Mouse (Mus musculus) layer of hippocampus, postnatal 10 days (tissue): ENCODE results near the gene Cyb5b. TPM values are rescaled to one million over a fixed set of nuclear protein-coding genes. Genes with fewer than 3 reads are reported as not detected.
"Not testable (repeated sequence)": the region's sequence is repeated elsewhere in the genome, so short reads cannot be mapped to it uniquely, and the experiment has no call there.

Source experiments
- DNase-seq, 2 experiments: peaks; one replicate each; pipeline ENCODE4 v3.0.0; 2021; ENCODE audit warnings: low spot score in 2 of 2
- long read RNA-seq: library from polyadenylated mRNA; stranded (forward); transcript quantifications from one replicate; pipeline ENCODE4 v2.0.0, GENCODE M21; 2023
- total RNA-seq, 2 experiments: library from RNA; stranded (reverse); gene quantifications; 2 replicates each; pipeline ENCODE4 v1.2.3; 2021

Cyb5b gene
- 100 to 1,000 TPM in 1 of 2 experiments, 10 to 100 TPM in 1; 97.0 to 102 TPM for total RNA-seq
- long read RNA-seq, full-length matches to known transcripts, result 72 of 95 reads
- long read RNA-seq, partial matches to known transcripts, result 0 of 95 reads
- long read RNA-seq, other reads (novel, unspliced or antisense), result 23 of 95 reads

DNA sequence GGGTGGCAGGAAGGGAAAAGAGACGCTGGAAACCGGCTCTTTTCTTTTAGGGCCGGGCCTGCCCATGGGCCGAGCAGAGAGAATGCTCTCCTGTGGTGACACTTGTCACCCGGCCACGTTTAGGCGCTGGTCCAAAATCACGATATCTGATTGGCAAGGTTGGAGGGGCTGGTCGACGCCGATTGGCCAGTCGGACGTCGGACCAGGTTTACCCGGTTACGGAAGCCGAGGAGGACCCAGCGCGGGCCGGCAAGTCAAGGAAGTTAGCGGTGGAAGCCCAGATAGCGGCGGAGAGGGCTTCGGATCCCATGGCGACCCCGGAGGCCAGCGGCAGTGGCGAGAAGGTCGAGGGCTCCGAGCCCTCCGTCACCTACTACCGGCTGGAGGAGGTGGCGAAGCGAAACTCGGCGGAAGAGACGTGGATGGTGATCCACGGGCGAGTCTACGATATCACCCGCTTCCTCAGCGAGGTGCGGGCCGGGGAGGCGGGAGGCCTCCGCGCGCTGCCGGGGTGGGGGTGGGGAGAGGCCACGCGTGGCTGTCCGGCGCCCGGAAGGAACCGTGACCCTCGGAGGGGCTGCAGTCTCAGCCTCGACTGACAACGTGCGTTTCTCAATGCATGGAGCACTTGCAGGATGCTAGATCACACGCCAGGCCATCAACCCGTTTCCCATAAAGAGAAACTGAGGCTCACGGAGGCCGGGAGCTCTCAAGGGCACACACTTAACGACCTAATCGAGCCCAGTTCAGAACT is at the start of gene Cyb5b:
Gene Cyb5b (plus strand): TSS at position 237 of the 754 bp plus-strand sequence.
- DNase-seq, result peak; percentile 93 to 94

DNA sequence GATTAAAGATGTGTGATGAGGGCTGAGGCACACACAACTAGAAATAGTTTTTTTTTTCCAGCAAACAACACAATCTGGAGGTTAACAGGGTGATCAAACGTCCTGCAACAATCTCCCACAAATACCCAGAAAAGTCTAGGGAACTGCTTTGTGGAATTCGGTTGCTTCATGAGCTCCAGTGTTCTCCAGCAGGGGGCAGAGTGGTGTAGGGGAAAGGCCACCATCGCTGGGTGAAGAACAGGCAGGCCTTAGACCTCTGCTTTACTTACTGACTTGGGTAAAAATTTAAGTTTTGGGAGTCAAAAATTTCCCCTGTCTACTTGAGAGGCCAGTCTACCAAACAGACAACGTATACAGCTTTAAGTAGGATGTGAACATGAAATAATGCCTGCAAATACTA is 45.9 kb upstream of the Cyb5b start:
- DNase-seq, result peak; percentile 79 to 85

DNA sequence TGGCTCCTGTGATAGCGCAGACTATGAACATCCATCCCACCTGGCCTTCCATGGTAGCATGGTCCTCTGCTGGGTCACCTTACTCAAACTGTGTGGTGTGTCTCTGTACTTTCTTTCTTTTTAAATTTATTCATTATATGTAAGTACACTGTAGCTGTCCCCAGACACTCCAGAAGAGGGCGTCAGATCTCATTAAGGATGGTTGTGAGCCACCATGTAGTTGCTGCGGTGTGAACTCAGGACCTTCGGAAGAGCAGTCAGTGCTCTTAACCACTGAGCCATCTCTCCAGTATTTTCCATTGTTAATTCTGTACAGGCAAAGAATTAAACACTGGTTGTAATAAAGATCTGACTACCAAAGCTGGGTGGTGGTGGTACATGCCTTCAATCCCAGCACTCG is 42.4 kb upstream of the Cyb5b start:
- not testable (repeated sequence) for DNase-seq

DNA sequence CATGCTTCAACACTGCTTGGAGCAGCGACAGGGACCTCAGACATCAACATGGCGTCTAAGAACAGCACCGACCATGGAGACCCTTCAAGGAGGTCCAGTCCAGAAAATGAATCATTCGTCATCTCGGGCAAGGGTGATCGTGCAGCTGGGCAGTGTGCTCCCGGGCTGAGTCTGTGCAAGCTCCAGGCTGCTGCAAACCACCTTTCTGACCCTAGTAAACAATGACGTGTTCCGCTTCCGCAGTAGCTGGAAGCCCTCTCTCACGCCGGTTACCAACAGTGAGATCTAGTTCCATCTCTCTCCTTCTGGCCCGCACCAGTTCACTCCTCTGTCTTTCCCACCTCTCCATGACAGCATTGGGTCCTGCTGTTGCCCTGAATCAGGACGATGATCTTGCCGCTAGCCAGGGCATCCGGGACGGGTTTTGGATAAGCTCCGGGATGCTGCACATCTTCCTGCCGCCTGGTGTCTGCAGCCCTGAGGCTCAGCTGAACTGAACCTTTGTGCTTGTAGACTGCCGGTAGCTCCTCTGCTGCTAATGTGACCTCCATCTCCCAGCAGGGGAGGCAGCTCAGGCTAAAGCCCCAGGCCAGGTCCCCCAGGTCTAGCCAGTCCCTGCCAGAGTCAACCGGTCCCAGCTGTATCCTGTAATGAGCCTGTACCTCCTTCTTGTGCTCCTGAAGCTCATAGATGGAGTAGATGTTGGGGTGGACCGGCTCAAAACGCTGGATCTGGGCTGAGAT is 41.3 kb upstream of the Cyb5b start:
- no peak for DNase-seq

DNA sequence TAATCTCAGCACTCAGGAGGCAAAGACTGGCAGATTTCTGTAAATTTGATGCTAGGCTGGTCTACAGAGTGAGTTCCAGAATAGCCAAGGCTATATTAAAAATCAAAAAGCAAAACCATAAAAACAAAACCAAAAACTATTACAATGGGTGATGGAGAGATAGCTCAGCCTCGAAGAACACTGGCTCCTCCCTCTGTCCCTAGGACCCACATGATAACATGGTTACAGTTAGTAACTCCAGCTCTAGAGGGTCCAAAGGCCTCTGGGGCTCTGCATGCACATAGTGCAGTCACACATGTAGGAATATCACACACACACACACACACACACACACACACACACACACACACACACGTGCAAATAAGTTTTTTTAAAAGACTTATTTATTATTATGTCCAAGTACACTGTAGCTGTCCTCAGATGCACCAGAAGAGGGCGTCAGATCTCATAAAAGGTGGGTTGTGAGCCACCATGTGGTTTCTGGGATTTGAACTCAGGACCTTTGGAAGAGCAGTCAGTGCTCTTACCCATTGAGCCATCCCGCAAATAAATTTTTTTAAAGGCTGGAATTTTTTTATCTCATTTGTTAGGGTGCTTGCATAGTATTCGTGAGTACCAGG is 40.5 kb upstream of the Cyb5b start:
- no peak for DNase-seq

DNA sequence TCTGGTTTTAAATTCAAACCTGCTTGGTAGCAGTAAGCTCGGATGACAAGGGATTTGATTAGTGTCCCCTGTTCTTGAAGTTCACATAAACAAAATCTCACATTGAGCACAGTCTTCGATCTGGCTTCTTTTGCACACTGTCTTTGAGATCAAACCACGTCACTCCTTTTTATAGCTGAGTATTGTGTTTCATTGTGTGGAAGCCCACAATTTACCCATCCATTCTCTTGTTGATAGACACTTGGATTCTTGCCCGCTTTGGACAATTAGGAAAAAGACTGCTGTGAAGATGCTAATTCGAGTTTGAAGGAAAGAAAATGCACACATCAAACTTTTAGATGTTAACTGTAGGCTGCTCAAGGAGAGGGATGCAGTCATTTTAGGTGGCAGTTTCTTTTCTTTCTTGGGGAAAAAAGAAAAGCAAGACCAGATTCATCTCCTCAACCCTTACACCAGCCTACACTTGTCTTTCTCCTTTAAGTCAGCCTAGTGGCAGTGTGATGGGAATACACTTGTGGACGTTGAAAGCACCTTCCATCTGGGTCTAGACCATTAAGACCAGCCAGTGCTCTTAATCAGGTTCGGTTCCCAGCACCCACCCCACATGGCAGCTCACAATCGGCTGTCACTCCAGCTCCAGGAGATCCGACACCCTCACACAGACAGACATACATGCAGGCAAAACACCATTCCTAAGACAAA is 39.7 kb upstream of the Cyb5b start:
- DNase-seq, result no peak

DNA sequence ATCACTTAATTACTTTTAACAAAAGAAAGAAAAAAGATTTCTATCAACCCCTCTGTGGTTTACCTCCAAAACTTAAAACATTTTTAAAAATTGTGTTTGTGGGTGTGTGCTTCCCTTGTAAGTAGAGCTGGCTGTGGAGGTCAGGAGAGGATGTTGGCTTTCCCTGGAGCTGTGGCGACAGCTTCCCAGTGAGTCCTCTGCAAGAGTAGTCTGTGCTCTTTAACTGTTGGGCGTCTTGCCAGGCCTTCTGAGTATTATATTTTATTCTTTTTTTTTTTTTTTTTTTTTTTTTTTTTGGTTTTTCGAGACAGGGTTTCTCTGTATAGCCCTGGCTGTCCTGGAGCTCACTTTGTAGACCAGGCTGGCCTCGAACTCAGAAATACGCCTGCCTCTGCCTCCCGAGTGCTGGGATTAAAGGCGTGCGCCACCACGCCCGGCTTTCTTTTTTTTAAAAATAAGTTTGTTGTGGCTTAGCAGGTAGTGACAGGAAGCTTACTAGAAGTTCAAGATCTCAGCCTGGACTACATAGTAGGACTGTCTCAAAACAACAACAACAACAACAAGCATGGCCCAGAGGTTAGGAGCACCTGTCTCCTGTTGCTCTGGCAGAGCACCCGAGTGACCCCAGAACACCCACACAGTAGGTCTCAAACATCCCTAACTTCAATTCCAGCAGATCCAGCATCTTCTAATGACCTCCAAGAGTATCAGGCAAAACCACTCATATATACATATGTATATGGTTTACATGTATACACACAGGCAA is 38.9 kb upstream of the Cyb5b start:
- DNase-seq, result no peak

DNA sequence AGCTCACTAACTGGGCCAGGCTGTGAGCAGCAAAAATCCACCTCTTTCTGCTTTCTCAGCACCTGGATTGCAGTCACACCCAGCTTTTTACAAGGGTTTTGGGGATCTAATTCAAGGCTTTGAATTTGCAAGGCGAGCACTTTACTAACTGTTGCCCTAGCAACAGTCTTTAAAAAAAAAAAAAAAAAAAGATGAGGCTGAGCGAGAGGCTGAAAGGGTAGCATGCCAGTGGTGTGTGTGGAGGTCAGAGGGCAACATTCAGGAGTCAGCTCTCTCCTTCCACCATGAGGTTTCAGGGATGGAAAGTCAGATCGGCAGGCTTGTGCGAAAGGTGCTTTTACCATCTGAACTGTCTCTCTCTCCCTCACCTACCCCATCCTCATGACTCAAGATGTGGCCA is 37.2 kb upstream of the Cyb5b start:
- DNase-seq, result no peak

DNA sequence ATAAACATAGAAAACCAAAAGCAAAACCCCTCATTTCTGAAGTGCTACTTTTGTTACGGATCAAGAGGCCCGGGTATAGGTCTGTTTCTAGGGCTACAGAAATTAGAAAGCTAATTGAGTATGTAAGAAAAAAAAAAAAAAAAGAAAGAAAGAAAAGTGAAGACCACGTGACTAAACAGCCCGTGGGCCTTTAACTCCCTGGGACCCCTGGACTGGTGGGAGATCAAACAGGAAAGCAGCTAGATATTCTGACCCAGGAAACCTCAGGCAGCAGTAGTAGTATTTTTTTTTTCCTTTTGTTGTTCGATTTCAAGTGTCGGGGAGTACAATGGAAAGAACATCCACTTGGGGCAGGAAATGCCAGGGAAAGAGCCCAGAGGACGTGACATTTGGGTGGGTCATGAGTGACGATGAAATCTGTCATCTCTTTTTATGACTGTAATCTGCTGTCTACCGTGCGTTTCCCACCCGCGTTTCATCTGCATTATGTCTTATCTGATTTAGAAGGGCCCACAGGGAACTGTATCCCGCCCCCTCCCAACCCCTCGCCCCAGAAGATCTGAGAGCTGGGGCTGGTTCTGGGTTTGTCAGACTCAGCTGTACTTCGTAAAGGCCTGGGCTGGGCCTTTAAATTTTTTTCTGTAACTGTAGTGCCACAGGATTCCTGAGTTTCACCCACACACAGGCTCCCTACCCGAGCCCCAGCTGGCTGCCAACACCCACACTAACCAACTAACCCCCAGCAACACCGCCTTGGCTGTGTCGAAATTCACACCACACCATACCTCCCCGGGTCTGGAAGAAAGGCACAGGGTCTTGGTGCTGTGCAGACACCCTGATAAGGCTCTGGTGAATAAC is 36.1 kb upstream of the Cyb5b start:
- no peak for DNase-seq

DNA sequence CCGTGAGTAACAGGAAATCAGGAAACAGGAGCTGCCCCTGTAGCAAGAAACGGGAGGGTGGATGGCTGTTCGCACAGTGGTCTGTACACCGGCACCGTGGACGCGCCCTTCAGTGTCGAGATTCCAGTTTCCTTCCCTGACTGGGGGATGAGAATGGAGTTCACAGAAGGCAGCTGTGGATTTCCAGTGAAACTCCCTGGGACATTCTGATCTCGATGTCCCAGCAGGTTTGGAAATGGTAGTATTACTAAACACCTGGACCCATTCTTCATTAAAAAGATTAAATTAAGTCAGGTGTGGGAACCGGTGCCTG is 35.5 kb upstream of the Cyb5b start:
- DNase-seq, result no peak

DNA sequence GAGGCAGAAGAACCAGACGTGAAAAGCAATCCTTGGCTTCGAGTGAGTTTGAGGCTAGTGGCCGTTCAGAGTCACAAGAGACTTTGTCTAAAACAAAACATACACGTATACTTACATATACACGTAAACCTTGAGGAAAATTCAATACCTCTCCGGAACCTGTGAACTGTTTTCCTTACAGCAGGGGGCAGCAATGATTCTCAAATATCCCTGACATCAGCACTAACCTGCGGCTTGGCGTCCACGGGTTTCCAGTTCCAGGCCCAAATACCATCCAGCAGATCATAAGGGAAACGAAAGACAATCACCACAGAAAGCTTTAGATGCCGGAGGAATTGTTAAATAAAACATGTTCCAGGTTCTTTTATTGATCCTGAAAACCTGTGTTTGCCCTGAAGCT is 34.4 kb upstream of the Cyb5b start:
- DNase-seq, result peak; percentile 80 to 85

DNA sequence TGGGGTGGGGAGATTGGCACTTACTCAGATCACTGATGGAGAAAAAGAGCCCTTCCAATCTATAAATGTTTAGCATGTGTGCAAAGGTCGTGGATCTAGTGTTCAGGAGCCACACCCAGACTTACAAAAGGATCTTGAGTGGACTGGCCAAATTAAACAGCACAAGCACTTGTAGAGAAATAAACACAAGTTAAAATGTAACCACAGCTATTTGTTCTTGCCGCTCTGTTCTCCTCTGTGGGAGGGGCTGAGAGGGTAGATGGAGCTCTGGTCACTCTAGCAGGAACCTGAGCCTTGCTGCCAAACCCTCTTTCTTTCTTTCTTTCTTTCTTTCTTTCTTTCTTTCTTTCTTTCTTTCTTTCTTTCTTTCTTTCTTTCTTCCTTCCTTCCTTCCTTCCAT is 33.4 kb upstream of the Cyb5b start:
- no peak for DNase-seq

DNA sequence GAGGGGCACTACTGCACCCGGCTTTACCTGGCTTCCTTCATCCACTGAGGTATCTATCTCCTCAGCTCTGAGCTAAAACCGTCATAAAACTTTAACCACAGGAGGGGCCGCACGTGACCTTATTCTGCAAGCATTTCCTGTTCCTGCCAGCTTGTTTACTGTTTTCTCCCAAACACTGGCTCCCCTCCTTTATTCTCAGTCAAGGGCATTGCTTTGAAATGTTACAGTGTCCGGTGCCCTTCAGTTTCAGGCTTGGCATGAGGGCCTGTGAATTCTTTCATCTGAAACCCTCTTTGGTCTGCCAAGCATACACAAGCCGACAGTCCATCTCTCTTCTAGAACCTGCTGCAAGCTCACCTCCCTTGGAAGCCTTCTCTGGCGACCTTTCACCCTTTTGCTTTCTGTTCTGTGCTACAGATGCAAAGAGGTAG is 31.6 kb upstream of the Cyb5b start:
- no peak for DNase-seq

DNA sequence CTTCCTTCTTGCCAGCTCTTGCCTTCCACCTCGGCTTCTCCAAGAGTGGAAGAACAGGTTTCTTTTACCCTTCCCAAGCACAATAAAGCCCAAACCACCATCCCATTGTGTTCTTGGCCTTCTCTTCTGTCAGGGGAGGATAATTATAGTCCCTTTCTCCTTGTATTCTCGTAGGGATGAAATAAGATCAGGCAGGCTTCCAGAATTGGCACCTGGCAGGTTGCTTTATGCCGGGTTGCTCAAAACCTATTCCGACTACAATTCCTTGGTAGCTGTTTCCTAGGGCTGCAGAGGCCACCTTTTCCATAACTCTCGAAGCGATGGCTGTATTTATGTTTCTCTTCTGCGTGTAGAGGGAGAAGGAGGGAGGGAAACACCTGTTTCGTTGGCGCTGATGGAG is 31.0 kb upstream of the Cyb5b start:
- DNase-seq, result no peak

DNA sequence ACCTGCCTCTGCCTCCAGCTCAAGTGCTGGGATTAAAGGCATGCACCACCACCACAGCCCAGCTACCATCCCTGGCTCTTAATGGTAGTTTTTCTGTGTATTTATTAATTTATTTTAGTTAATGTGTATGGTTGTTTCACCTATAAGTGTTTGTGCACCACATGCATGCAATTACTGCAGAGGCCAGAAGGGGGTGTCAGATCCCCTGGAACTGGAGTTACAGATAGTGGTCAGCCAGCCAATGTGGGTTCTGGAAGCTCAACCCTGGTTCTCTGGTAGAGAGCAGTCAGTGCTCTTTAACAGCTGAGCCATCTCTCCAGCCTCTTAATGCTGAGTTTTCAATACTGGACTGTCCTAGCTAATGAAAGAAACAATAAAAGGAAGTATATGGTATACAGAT is 29.6 kb upstream of the Cyb5b start:
- DNase-seq, result no peak

DNA sequence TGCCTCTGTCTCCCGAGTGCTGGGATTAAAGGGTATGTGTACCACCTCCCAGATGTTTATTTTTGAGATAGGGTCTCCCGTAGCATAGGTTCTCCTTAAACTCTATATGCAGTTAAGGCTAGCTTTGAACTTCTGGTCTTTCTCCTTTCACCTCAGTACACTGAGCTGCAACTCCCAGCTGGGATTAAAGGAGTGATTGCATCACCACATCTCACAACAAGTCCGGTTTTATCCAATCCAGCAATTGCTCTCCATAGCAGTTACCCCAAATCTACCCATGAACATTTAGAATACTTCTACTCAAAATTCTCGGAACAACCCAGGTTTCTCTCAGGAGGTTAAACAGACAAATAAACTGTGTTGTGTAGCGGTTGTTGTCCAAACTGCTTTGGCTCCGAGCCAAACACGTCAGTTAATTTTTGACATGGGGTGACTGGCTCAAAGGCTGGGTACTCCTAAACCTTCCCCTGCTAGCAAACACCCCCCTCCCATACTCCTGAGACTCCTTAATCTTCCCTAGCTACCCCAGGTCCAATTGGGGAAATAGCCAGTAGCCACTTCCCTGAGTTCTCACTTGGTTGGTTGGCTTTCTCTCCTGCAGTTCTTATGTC is 28.7 kb upstream of the Cyb5b start:
- DNase-seq, result no peak

DNA sequence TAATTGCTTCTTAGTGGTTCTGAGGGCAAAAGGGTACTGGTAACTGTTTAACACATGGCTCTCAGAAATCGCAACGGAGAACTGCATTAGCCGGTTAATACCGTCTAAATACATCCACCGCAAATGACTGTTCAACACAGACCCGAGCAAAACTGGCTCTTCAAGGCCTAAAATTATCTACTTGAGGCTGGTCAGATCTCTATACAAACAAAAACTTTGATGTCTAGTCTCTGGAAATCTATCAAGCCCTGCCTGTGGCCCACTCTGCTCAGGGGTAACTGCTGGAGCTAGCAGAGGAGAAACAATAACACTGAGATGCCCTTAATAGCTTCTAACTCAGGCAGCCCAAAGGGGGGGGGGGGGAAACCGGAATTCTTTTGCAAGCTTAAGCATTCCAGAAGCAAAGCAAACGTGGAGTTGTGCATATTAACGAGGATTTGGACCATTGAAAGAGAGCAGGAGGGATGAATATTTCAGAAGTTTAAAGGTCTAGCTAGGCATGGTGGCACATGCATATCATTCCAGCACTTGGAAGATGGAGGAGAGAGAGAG is 27.3 kb upstream of the Cyb5b start:
- DNase-seq, result no peak

DNA sequence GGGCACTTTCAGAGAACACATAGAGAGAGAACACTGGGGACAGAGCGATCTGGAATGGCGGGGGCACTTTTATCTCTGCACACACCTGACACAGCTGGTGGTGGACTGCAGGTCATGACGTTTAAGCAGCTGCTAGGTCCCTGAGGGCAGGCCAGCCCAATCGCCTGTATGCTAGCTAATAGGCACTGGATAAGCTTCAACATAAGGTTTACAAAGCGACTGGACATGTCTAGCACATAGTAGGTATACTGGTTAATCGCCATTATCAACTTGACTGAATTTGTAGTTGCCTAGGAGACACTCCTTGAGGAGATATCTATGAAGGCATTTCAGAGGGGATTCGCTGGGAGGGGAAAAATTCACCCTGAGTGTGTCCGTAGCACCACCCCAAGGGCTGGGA is 26.1 kb upstream of the Cyb5b start:
- DNase-seq, result no peak
